Mouse (Mus musculus): Measurements from ENCODE around the gene Pum2. TPM values are rescaled to one million over a fixed set of nuclear protein-coding genes. Genes with fewer than 3 reads are reported as not detected.

Gene Pum2
- total and polyA plus RNA-seq, 3 experiments, result 62.9 to 140 (median 87.8) TPM

GRCm38 (mm10) chr12:8673974-8674306 is at the start of gene Pum2 (continued):
- TF ChIP-seq JUND (IDR thresholded peaks at IDR 0.05; ENCODE audit: low read depth, low read length) (no peak), POLR2AphosphoS2 (IDR thresholded peaks at IDR 0.05; ENCODE audit: low read length) (peak; percentile 69)

DNA sequence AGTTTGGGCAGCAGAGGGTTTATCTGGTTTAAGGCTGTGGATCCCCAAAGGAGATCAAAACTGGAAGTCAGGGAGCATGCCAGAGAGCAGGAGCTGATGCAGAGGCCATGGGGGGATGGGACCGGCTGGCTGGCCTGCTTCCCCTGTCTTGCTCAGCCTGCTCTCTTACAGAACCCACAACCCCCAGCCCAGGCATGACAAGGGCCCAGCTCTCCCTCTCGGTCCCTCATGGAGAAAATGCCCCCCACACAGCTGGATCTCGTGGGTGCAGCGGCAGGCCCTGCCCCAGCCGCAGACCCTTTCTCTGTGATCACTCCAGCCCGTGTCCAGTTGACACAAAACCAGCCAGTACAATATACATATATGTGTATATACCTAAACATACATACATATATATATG is 44.4 kb upstream of the Pum2 start:
- no peak for TF ChIP-seq BHLHE40 (IDR thresholded peaks at IDR 0.05; ENCODE audit: borderline replicate concordance, low read depth, low read length)
- no peak for TF ChIP-seq TBP (IDR thresholded peaks at IDR 0.05; ENCODE audit: low read depth, low read length)
- no peak for TF ChIP-seq RCOR1 (IDR thresholded peaks at IDR 0.05; ENCODE audit: low read depth, low read length)
- TF ChIP-seq POLR2AphosphoS2 (IDR thresholded peaks at IDR 0.05; ENCODE audit: low read length), result no peak
- TF ChIP-seq TCF12 (IDR thresholded peaks at IDR 0.05; ENCODE audit: low read depth, low read length), result no peak
- TF ChIP-seq CHD1 (IDR thresholded peaks at IDR 0.05; ENCODE audit: low read depth, low read length), result no peak
- no peak for TF ChIP-seq RAD21 (IDR thresholded peaks at IDR 0.05; ENCODE audit: low read depth, low read length)
- TF ChIP-seq USF2 (IDR thresholded peaks at IDR 0.05; ENCODE audit: borderline replicate concordance in 1 of 2, insufficient read depth in 1 of 2, low read depth in 1 of 2, low read length in 2 of 2), result no peak
- TF ChIP-seq ETS1 (IDR thresholded peaks at IDR 0.05; ENCODE audit: low read depth, low read length), result no peak
- no peak for TF ChIP-seq GATA1 (IDR thresholded peaks at IDR 0.05; ENCODE audit: low read depth, low read length)
- no peak for TF ChIP-seq SMC3 (IDR thresholded peaks at IDR 0.05; ENCODE audit: low read depth, low read length)
- TF ChIP-seq ELF1 (IDR thresholded peaks at IDR 0.05; ENCODE audit: low read depth, low read length), result no peak
- TF ChIP-seq MAX (IDR thresholded peaks at IDR 0.05; ENCODE audit: low read length), result no peak
- TF ChIP-seq POLR2A (IDR thresholded peaks at IDR 0.05; ENCODE audit: control insufficient read depth in 1 of 2, insufficient read depth in 1 of 2, low read depth in 1 of 2, low read length in 2 of 2, poor library complexity in 1 of 2), result no peak
- TF ChIP-seq POLR2AphosphoS5 (IDR thresholded peaks at IDR 0.05; ENCODE audit: borderline replicate concordance, low read depth, low read length), result no peak
- TF ChIP-seq MXI1 (IDR thresholded peaks at IDR 0.05; ENCODE audit: low read depth, low read length), result no peak
- no peak for TF ChIP-seq ZMIZ1 (IDR thresholded peaks at IDR 0.05; ENCODE audit: low read depth, low read length)
- TF ChIP-seq ZNF384 (IDR thresholded peaks at IDR 0.05; ENCODE audit: low read depth, low read length), result no peak
- no peak for TF ChIP-seq KAT2A (conservative IDR thresholded peaks at IDR 0.05; ENCODE audit: low read depth, low read length)
- TF ChIP-seq CHD2 (IDR thresholded peaks at IDR 0.05; ENCODE audit: low read length), result no peak
- Histone ChIP-seq H3K9ac (ENCODE audit: control insufficient read depth, low read depth, low read length, poor library complexity, severe bottlenecking) (no peak overlapping the region), H3K27me3 (ENCODE audit: control insufficient read depth in 1 of 2, insufficient read depth in 2 of 2, low read length in 2 of 2) (no peaks in the 10 kb centered on the region), H3K36me3 (ENCODE audit: control insufficient read depth in 1 of 2, insufficient read depth in 2 of 2, low read length in 2 of 2) (no peaks in the 10 kb centered on the region; a peak in 1 of 4 replicates), H3K27ac (ENCODE audit: control insufficient read depth, low read depth, low read length) (no peak overlapping the region), H3K4me1 (ENCODE audit: control insufficient read depth in 1 of 2, insufficient read depth in 2 of 2, low read length in 2 of 2) (peaks cover 0 to 2% of the 10 kb centered on the region in 2 experiments; a peak in 1 of 4 replicates), H3K4me3 (ENCODE audit: control insufficient read depth in 1 of 2, insufficient read depth in 1 of 2, low read depth in 2 of 2, low read length in 2 of 2) (no peak overlapping the region), H3K9me3 (replicated peaks; ENCODE audit: insufficient read depth, low read length) (no peaks in the 10 kb centered on the region), H3K79me2 (ENCODE audit: control insufficient read depth, insufficient read depth, low read length, poor library complexity) (no peaks in the 10 kb centered on the region)
- DNase-seq (ENCODE audit: low read depth, low spot score), result no peak

Data from MEL (cell line).